Comparison of ENCODE assay signal across 22 mouse cellular contexts in genomic region chr1:134049542-134049941, GRCm38 (mm10). TPM values are rescaled to one million over a fixed set of nuclear protein-coding genes. Genes with fewer than 3 reads are reported as not detected.
A peak's percentile ranks its signal among the peaks of the same experiment; 100 is the strongest.
DNase-seq lines count a peak whose midpoint lies in the region; ATAC-seq and TF ChIP-seq lines count a peak whose summit lies in the region.
"Had no signal": no experiment of that assay in that cellular context is flagged by ENCODE, and none has a peak within 500 bp of the region (broad histone marks: within the 10 kb centered on the region; RNA-seq: fewer than 3 reads in every experiment).

No protein-coding gene starts in this region.

- no peak overlapping the region for H3K4me2 ChIP-seq in lung, embryonic 16.5 days (ENCODE audit: low read depth, low read length)
- H3K4me2 ChIP-seq: embryonic facial prominence, embryonic 12.5 days; forebrain, embryonic 13.5 days had no signal

- WGBS in lung, embryonic 16.5 days, result 52% methylated on average over 6 of the region's 6 CpGs

- H3K36me3 ChIP-seq in lung, embryonic 16.5 days (ENCODE audit: control insufficient read depth, insufficient read depth, low read length), result no peaks in the 10 kb centered on the region
- H3K36me3 ChIP-seq: embryonic facial prominence, embryonic 10.5 days; embryonic facial prominence, embryonic 12.5 days; G1E had no signal

- no peaks in the 10 kb centered on the region for H3K27me3 ChIP-seq in lung, embryonic 16.5 days (ENCODE audit: control insufficient read depth, insufficient read depth, low read depth, low read length)
- H3K27me3 ChIP-seq: embryonic facial prominence, embryonic 12.5 days had no signal

- no peak for ATAC-seq in lung, embryonic 16.5 days (ENCODE audit: low read depth)
- ATAC-seq: Patski had no signal

- no peak overlapping the region for H3K9ac ChIP-seq in lung, embryonic 16.5 days (ENCODE audit: low read length)
- H3K9ac ChIP-seq: embryonic facial prominence, embryonic 12.5 days; forebrain, embryonic 13.5 days had no signal

- 0 out of 2 replicates have a peak overlapping the region, but pooled peaks have one; percentile 24 for H3K27ac ChIP-seq in gastrocnemius, adult 2 months
- H3K27ac ChIP-seq in lung, embryonic 16.5 days (ENCODE audit: low read length), result peak overlapping the region; percentile 33; the same call in 1 of the 2 replicates
- H3K27ac ChIP-seq: embryonic facial prominence, embryonic 10.5 days; embryonic facial prominence, embryonic 12.5 days; forebrain, embryonic 13.5 days had no signal

- H3K4me3 ChIP-seq in gastrocnemius, adult 2 months, result no peak overlapping the region
- H3K4me3 ChIP-seq in lung, embryonic 16.5 days (ENCODE audit: low read length), result no peak overlapping the region
- H3K4me3 ChIP-seq: embryonic facial prominence, embryonic 10.5 days; embryonic facial prominence, embryonic 12.5 days; forebrain, embryonic 13.5 days had no signal

- no peak for TF ChIP-seq CTCF in gastrocnemius, adult 2 months (IDR thresholded peaks at IDR 0.05)

- intact Hi-C loops in gastrocnemius, adult 2 months (cut with DNase I), result loop anchor here (5.0 kb wide), 1 partner anchor 312 kb away; no protein-coding TSS in a partner anchor

- H3K4me1 ChIP-seq in lung, embryonic 16.5 days (replicated peaks; ENCODE audit: control insufficient read depth, insufficient read depth, low read length), result 0 out of 2 replicates have a peak, but pooled peaks cover 3% of the 10 kb centered on the region

- no peaks in the 10 kb centered on the region for H3K9me3 ChIP-seq in lung, embryonic 16.5 days (ENCODE audit: control insufficient read depth, low read length)
- H3K9me3 ChIP-seq: embryonic facial prominence, embryonic 10.5 days; embryonic facial prominence, embryonic 12.5 days; forebrain, embryonic 13.5 days; G1E had no signal

- peak; percentile 34 for DNase-seq in gastrocnemius, adult 2 months
- DNase-seq in gastrocnemius, adult 18-20 months (ENCODE audit: low spot score), result no peak
- peak; percentile 57 for DNase-seq in kidney, postnatal 10 days
- no peak for DNase-seq in kidney, postnatal 36 days
- no peak for DNase-seq in lung, postnatal 14 days
- DNase-seq in testis, postnatal 10 days (ENCODE audit: low spot score), result peak; percentile 64
- no peak for DNase-seq in testis, postnatal 14 days (ENCODE audit: low spot score)
- DNase-seq: adrenal gland, adult 8-10 months; adrenal gland, postnatal 14 days; adrenal gland, postnatal 36 days; B cell, adult 2 months; cerebellum, postnatal 10 days; cerebellum, postnatal 25 days had no signal

RNA-seq across cellular contexts. Expression of gene Fmod, which starts 12.5 kb away (rescaled TPM):
- total RNA-seq in gastrocnemius, adult 2 months (2021), result 100 to 1,000 TPM in 1 of 2 experiments, 10 to 100 TPM in 1; 53.6 to 322 TPM
- 100 to 1,000 TPM in 1 of 2 experiments, 10 to 100 TPM in 1; 41.0 to 107 TPM for total RNA-seq in gastrocnemius, adult 18-20 months (2021)
- polyA plus RNA-seq in lung, embryonic 16.5 days (2015; fragmentation: Nextera tagmentation; extraction: Ambion mirVana), result 159 and 191 TPM in 2 replicates
- total RNA-seq: CH12.LX had no signal
- polyA plus RNA-seq: activated CD4-positive, CD25-positive, alpha-beta regulatory T cell, adult 4 months; CD4-positive, CD25-positive, alpha-beta regulatory T cell, adult 4 months; G1E had no signal

RNA-seq across cellular contexts. Expression of gene Btg2, which starts 29.4 kb away (rescaled TPM):
- 10 to 100 TPM; 14.1 to 46.8 TPM for total RNA-seq in gastrocnemius, adult 2 months (2021)
- total RNA-seq in gastrocnemius, adult 18-20 months (2021), result 10 to 100 TPM; 41.2 to 63.7 TPM
- polyA plus RNA-seq in lung, embryonic 16.5 days (2015; fragmentation: Nextera tagmentation; extraction: Ambion mirVana), result 130 and 135 TPM in 2 replicates

Comparison
In these comparisons a context has a peak if more than half of its experiments do, and no peak if none do; other contexts are left out.
1. DNase-seq: peak in gastrocnemius, adult 2 months (single experiment), kidney, postnatal 10 days (single experiment) and testis, postnatal 10 days (single experiment); none in gastrocnemius, adult 18-20 months (single experiment), kidney, postnatal 36 days (0 of 2), lung, postnatal 14 days (single experiment) and testis, postnatal 14 days (single experiment).